Mouse (Mus musculus): Measurements from ENCODE around the gene Pimreg.

DNA sequence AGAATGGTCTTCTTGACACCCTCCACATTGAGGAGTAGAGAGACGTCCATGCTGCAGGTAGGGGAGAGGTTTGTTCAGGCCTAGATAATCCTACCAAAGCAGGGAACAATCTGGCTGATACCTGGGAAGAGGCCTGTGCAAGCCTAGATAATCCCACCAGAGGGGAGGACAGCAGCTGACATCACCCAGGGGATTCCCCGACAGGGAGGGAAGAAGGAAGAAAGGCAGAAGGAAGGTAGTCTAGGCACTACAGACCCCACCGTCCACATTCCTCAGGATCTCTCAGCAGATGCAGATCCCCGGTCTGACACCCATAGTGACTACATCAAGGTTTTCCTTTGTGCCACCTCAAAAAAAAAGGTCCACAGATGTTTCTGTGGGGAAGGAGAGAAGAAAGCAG is 4.4 kb upstream of the Pimreg start, which contains the start of gene Aipl1:
- TF ChIP-seq CTCF (IDR thresholded peaks at IDR 0.05; ENCODE audit: extremely low read depth, insufficient read length, insufficient replicate concordance, low read depth, low read length), result no peak
- no peak for TF ChIP-seq POLR2A (IDR thresholded peaks at IDR 0.05; ENCODE audit: low read depth, low read length)
